Mouse (Mus musculus) intestine, embryonic 14.5 days (tissue): ENCODE results near the gene Stum. TPM values are rescaled to one million over a fixed set of nuclear protein-coding genes. Genes with fewer than 3 reads are reported as not detected.

Source experiments
- ATAC-seq: fragments of 200-750 bp; cut with Nextera tagmentation; replicated peaks from 2 replicates; pipeline ENCODE4 v1.8.0; 2017; ENCODE audit warnings: low read depth, moderate number of reproducible peaks, moderate TSS enrichment, moderate library complexity; ENCODE audit not compliant: low FRiP score, low TSS enrichment
- DNase-seq: peaks from one replicate; pipeline ENCODE4 v3.0.0-alpha.2; 2018; ENCODE audit warnings: low spot score
- H3K27ac ChIP-seq: fragments of 300-500 bp; sonication (generic); 2 replicates; pipeline ENCODE4 v1.5.1; 2014; ENCODE audit warnings: low read depth, mild to moderate bottlenecking, control low read depth
- H3K27me3 ChIP-seq: fragments of 300-500 bp; sonication (generic); replicated peaks from 2 replicates; pipeline ENCODE4 v1.6.1; 2014; ENCODE audit warnings: low read length, control low read depth; ENCODE audit not compliant: control insufficient read depth, insufficient read depth
- H3K36me3 ChIP-seq: fragments of 300-500 bp; sonication (generic); 2 replicates; pipeline ENCODE4 v1.6.1; 2014; ENCODE audit warnings: low read length, control low read depth; ENCODE audit not compliant: control insufficient read depth, insufficient read depth
- H3K4me1 ChIP-seq: fragments of 300-500 bp; sonication (generic); replicated peaks from 2 replicates; pipeline ENCODE4 v1.6.1; 2014; ENCODE audit warnings: low read length, control low read depth, mixed read lengths; ENCODE audit not compliant: control insufficient read depth, insufficient read depth
- H3K4me2 ChIP-seq: fragments of 300-500 bp; sonication (generic); 2 replicates; pipeline ENCODE4 v1.6.1; 2014; ENCODE audit warnings: low read length
- H3K4me3 ChIP-seq: fragments of 300-500 bp; sonication (generic); 2 replicates; pipeline ENCODE4 v1.5.1; 2014; ENCODE audit warnings: low read depth, low read length, control low read depth, mixed read lengths
- H3K9ac ChIP-seq: fragments of 300-500 bp; sonication (generic); 2 replicates; pipeline ENCODE4 v1.6.1; 2014; ENCODE audit warnings: mild to moderate bottlenecking, low read length
- H3K9me3 ChIP-seq: fragments of 300-500 bp; sonication (generic); 2 replicates; pipeline ENCODE4 v1.6.1; 2016; ENCODE audit warnings: low read length, control low read depth; ENCODE audit not compliant: control insufficient read depth
- WGBS: fragments of 180-500 bp; shearing (Covaris S2); extraction: QIAGEN DNeasy Blood & Tissue Kit; methylation state at CpG from one replicate; pipeline ENCODE4 v1.1.7; 2014; 5-methylcytosine and 5-hydroxymethylcytosine counted together
- polyA plus RNA-seq: library from polyadenylated mRNA; unstranded; fragments of >200 nt; fragmentation: Nextera tagmentation; extraction: Ambion mirVana; gene quantifications from 2 replicates; pipeline ENCODE4 v1.2.1, GENCODE M21; 2014

Gene Stum
- polyA plus RNA-seq, 1 experiment from 2014 or later: 1.9 TPM

GRCm38 (mm10) chr1:180422076-180422828, 61.1 kb downstream of the Stum start:
- WGBS: 21% methylated on average over 11 of the region's 11 CpGs
- H3K4me1 ChIP-seq: 0 out of 2 replicates have a peak, but pooled peaks cover 5% of the 10 kb centered on the region
- no peaks in the 10 kb centered on the region for H3K9me3 ChIP-seq
- no peak overlapping the region for H3K4me2 ChIP-seq
- DNase-seq (peak; percentile 84), ATAC-seq (peak; percentile 56; the same call in 1 of the 2 replicates)
- no peak overlapping the region for H3K27ac ChIP-seq
- H3K9ac ChIP-seq: no peak overlapping the region
- no peak overlapping the region for H3K4me3 ChIP-seq
- H3K36me3 ChIP-seq: peaks cover 18% of the 10 kb centered on the region
- no peaks in the 10 kb centered on the region for H3K27me3 ChIP-seq

- DNase-seq (no peak), ATAC-seq (no peak)
- H3K9ac ChIP-seq: no peak overlapping the region
- H3K4me3 ChIP-seq: no peak overlapping the region
- 0 out of 2 replicates have a peak, but pooled peaks cover 5% of the 10 kb centered on the region for H3K4me1 ChIP-seq
- H3K9me3 ChIP-seq: no peaks in the 10 kb centered on the region
- 64% methylated on average over 25 of the region's 25 CpGs for WGBS
- H3K4me2 ChIP-seq: no peak overlapping the region
- peaks cover 18% of the 10 kb centered on the region for H3K36me3 ChIP-seq
- H3K27ac ChIP-seq: no peak overlapping the region
- no peaks in the 10 kb centered on the region for H3K27me3 ChIP-seq
Measured at GRCm38 (mm10) chr1:180421165-180421909, 62.0 kb downstream of the Stum start.

DNA sequence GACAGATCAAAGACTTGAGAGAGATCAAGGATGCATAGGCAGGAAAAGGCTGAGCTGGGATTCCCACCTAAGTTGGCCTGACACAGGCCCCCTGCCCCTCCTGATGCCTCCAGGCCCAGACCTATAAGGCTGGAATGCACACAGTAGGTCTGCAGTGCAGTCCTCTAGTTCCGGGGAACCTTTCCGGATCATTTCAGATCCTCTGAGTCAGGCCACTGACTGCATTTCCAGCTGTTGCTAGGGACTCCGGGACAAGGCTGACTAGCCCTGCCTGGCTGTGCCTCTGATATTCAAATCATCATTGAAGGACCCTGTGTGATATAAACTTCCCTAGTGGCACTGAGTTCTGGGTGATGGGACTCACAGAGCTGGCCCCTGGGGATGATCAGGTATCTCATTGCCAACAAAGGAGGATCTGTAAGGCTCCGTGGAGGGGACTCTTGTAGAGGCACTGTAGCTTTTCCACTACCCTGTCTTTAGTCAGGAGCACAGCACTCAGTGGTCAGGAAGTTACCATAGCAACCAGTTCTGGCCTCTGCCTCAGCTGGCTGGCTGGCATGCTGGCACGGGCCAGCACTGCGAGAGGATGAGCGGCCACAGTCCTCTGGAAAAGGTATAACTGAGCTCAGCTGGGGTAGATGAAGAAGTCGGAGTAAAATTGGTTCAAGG, 62.7 kb downstream of the Stum start:
- ATAC-seq (no peak), DNase-seq (no peak)
- no peak overlapping the region for H3K4me3 ChIP-seq
- H3K4me1 ChIP-seq: 0 out of 2 replicates have a peak, but pooled peaks cover 5% of the 10 kb centered on the region
- H3K27ac ChIP-seq: no peak overlapping the region
- no peaks in the 10 kb centered on the region for H3K9me3 ChIP-seq
- WGBS: 59% methylated on average over 8 of the region's 8 CpGs
- H3K36me3 ChIP-seq: peaks cover 25% of the 10 kb centered on the region
- H3K9ac ChIP-seq: no peak overlapping the region
- H3K27me3 ChIP-seq: no peaks in the 10 kb centered on the region
- H3K4me2 ChIP-seq: no peak overlapping the region

- H3K4me3 ChIP-seq: no peak overlapping the region
- ATAC-seq (no peak), DNase-seq (no peak)
- H3K27ac ChIP-seq: no peak overlapping the region
- H3K27me3 ChIP-seq: no peaks in the 10 kb centered on the region
- WGBS: 88% methylated on average over 2 of the region's 2 CpGs
- H3K4me1 ChIP-seq: 0 out of 2 replicates have a peak, but pooled peaks cover 5% of the 10 kb centered on the region
- H3K4me2 ChIP-seq: no peak overlapping the region
- H3K9ac ChIP-seq: no peak overlapping the region
- no peaks in the 10 kb centered on the region for H3K9me3 ChIP-seq
- H3K36me3 ChIP-seq: peaks cover 37% of the 10 kb centered on the region
Measured at GRCm38 (mm10) chr1:180419059-180419458, 64.2 kb downstream of the Stum start.

DNA sequence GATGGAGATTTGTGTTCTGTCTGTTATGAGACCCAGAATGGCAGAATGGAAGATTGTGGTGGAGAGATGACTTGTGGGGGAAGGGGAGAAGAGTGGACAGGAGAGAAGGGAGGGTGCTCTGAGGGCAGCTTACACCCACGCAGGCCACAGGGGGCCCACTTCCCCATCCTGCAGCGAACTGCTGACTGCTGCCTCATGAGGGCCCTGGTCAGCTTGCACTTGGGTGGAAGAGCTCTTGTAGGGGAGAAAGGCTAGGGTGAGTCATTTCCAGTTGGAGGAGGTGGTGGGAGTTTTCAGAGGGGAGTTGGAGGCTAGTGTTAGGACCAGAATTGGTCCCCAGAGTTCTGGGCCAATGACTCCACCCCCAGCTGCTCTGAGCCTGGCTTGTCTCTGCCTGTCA, 66.2 kb downstream of the Stum start:
- Histone ChIP-seq H3K27me3 (no peaks in the 10 kb centered on the region), H3K9me3 (no peaks in the 10 kb centered on the region), H3K4me3 (no peak overlapping the region), H3K36me3 (peaks cover 44% of the 10 kb centered on the region), H3K4me2 (no peak overlapping the region), H3K4me1 (0 out of 2 replicates have a peak, but pooled peaks cover 5% of the 10 kb centered on the region), H3K9ac (no peak overlapping the region), H3K27ac (no peak overlapping the region)
- WGBS: 50% methylated on average over 2 of the region's 2 CpGs
- ATAC-seq: no peak
- DNase-seq: no peak

DNA sequence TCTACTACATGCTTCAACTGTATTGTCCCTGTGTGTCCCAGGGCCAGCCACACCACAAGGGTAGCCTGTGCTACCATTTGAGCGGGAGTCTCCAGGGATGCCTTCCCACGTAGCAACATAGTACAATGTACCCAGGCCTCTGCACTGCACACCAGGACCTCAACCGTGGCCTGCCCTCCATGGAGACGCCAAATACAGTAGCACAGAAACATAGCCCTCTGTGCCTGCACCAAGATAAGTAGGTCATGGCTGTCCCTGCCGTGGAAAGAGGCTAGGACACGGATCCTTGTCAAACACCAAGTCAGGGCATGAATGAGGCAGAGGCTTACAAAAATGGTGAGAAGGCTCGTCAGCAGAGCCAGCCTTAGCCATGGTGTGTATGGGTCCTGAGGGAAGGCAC, 67.5 kb downstream of the Stum start:
- Histone ChIP-seq H3K4me2 (no peak overlapping the region), H3K4me1 (no peaks in the 10 kb centered on the region), H3K27ac (no peak overlapping the region), H3K9ac (no peak overlapping the region), H3K9me3 (no peaks in the 10 kb centered on the region), H3K4me3 (no peak overlapping the region), H3K27me3 (no peaks in the 10 kb centered on the region), H3K36me3 (peaks cover 44% of the 10 kb centered on the region)
- DNase-seq: no peak
- no peak for ATAC-seq
- 93% methylated on average over 7 of the region's 7 CpGs for WGBS

DNA sequence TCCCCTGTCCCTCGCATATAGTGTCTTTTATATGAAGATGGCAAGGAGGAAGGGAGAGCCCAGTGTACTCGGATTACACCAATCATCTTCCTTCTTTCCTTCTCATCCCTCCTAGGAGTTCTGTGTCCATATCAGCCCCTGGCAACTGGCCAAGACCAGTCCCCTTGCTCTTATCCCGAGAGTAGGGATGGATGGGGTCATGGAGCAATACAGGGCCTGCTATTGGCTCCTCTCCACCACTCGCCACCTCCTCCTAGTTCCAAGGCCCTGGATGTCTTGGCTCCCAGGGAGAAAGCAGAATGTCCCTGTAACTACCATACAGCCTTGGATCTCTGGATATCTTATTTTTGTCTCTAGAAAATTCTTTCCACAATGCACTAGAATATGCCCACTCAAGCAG, 68.2 kb downstream of the Stum start:
- WGBS: 42% methylated on average over 4 of the region's 4 CpGs
- no peaks in the 10 kb centered on the region for H3K27me3 ChIP-seq
- ATAC-seq: no peak

DNA sequence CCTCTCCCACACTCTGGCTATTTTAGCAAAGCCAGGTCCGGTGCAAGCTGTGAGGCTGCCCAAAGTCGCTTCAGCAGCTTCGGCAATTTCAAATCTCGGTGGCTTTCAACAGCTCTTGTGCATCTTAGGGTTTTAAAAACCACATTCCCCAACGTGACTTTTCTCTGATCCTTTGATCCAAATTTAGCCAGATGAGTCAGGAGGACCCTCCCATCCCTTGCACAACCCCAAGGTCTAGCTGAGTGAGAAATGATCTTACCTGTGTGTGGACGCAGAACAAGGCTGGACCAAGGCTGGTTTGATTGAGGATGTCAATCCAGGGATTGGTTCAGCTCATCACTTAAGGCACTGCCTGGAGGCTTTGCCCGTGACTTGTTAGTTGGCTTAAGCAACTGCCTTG, 73.0 kb downstream of the Stum start:
- peaks cover 23% of the 10 kb centered on the region for H3K4me1 ChIP-seq
- no peak overlapping the region for H3K27ac ChIP-seq
- DNase-seq (no peak), ATAC-seq (no peak)
- H3K4me2 ChIP-seq: no peak overlapping the region
- WGBS: 76% methylated on average over 7 of the region's 7 CpGs
- no peaks in the 10 kb centered on the region for H3K9me3 ChIP-seq
- H3K4me3 ChIP-seq: no peak overlapping the region
- H3K36me3 ChIP-seq: peaks cover 15% of the 10 kb centered on the region
- H3K9ac ChIP-seq: no peak overlapping the region
- H3K27me3 ChIP-seq: no peaks in the 10 kb centered on the region

More for the DNA sequence above, 68.2 kb downstream of the Stum start:
- DNase-seq: no peak
- no peak overlapping the region for H3K4me3 ChIP-seq
- H3K27ac ChIP-seq: no peak overlapping the region
- H3K4me1 ChIP-seq: no peaks in the 10 kb centered on the region
- no peaks in the 10 kb centered on the region for H3K9me3 ChIP-seq
- H3K4me2 ChIP-seq: no peak overlapping the region
- H3K36me3 ChIP-seq: peaks cover 44% of the 10 kb centered on the region
- H3K9ac ChIP-seq: no peak overlapping the region
